Mouse (Mus musculus) embryonic facial prominence, embryonic 13.5 days (tissue): ENCODE measurements around the gene Mapk14. TPM values are rescaled to one million over a fixed set of nuclear protein-coding genes. Genes with fewer than 3 reads are reported as not detected.
"Not testable (repeated sequence)": the region's sequence is repeated elsewhere in the genome, so short reads cannot be mapped to it uniquely, and the experiment has no call there.

ENCODE experiments used
- ATAC-seq: fragments of 200-750 bp; cut with Nextera tagmentation; 2 replicates; pipeline ENCODE4 v1.8.0; 2017; ENCODE audit warnings: low read depth; ENCODE audit not compliant: insufficient number of reproducible peaks, insufficient read depth, low FRiP score, low TSS enrichment
- H3K27ac ChIP-seq: fragments of 300-500 bp; sonication (generic); 2 replicates; pipeline ENCODE4 v1.5.1; 2015; ENCODE audit warnings: moderate library complexity, mild to moderate bottlenecking, inconsistent platforms
- H3K27me3 ChIP-seq: fragments of 300-500 bp; sonication (generic); 2 replicates; pipeline ENCODE4 v1.6.1; 2015; ENCODE audit warnings: mild to moderate bottlenecking, inconsistent platforms
- H3K36me3 ChIP-seq: fragments of 300-500 bp; sonication (generic); 2 replicates; pipeline ENCODE4 v1.6.1; 2015; ENCODE audit warnings: mild to moderate bottlenecking, inconsistent platforms
- H3K4me1 ChIP-seq: fragments of 300-500 bp; sonication (generic); 2 replicates; pipeline ENCODE4 v1.6.1; 2015; ENCODE audit warnings: inconsistent platforms
- H3K4me2 ChIP-seq: fragments of 300-500 bp; sonication (generic); 2 replicates; pipeline ENCODE4 v1.6.1; 2015; ENCODE audit warnings: moderate library complexity, mild to moderate bottlenecking, inconsistent platforms
- H3K4me3 ChIP-seq: fragments of 300-500 bp; sonication (generic); 2 replicates; pipeline ENCODE4 v1.5.1; 2015; ENCODE audit warnings: mild to moderate bottlenecking, inconsistent platforms
- H3K9ac ChIP-seq: fragments of 300-500 bp; sonication (generic); 2 replicates; pipeline ENCODE4 v1.6.1; 2015; ENCODE audit warnings: mild to moderate bottlenecking, inconsistent platforms
- H3K9me3 ChIP-seq: fragments of 300-500 bp; sonication (generic); 2 replicates; pipeline ENCODE4 v1.6.1; 2016; ENCODE audit warnings: inconsistent platforms
- WGBS: fragments of 180-500 bp; shearing (Covaris S2); methylation state at CpG from one replicate; pipeline ENCODE4 v1.1.7; 2015; ENCODE audit warnings: mixed read lengths; 5-methylcytosine and 5-hydroxymethylcytosine counted together
- polyA plus RNA-seq: library from polyadenylated mRNA; unstranded; fragments of >200 nt; fragmentation: Nextera tagmentation; extraction: Ambion mirVana; gene quantifications from 2 replicates; pipeline ENCODE4 v1.2.1, GENCODE M21; 2015

Gene Mapk14
- polyA plus RNA-seq, 1 experiment from 2014 or later: 42.5 TPM

GRCm38 (mm10) chr17:28771289-28771688 is 80.2 kb downstream of the Mapk14 start:
- Histone ChIP-seq H3K4me1 (peaks cover 19% of the 10 kb centered on the region), H3K4me3 (no peak overlapping the region), H3K27me3 (peaks cover 33% of the 10 kb centered on the region), H3K27ac (no peak overlapping the region), H3K9ac (no peak overlapping the region), H3K9me3 (no peaks in the 10 kb centered on the region), H3K4me2 (no peak overlapping the region), H3K36me3 (0 out of 2 replicates have a peak, but pooled peaks cover 3% of the 10 kb centered on the region)
- no peak for ATAC-seq
- WGBS: 92% methylated on average over 5 of the region's 5 CpGs

DNA sequence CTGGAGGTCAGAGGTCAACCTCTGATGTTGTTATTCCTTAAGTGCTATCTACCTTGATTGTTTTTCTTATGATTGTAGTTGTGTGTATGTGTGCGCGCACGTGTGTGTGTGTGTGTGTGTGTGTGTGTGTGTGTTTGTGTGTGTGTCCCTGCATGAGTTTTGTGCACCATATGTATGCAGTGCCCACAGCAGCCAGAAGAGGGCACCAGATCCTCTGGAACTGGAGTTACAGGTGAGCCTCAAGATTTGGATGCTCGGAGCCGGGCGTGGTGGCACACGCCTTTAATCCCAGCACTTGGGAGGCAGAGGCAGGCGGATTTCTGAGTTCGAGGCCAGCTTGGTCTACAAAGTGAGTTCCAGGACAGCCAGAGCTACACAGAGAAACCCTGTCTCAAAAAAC is 83.2 kb downstream of the Mapk14 start:
- H3K4me3 ChIP-seq, H3K27ac ChIP-seq, H3K9ac ChIP-seq, H3K4me2 ChIP-seq, ATAC-seq, H3K9me3 ChIP-seq: not testable (repeated sequence)
- 92% methylated on average over 9 of the region's 9 CpGs for WGBS
- Histone ChIP-seq H3K36me3 (peaks cover 16% of the 10 kb centered on the region; the same call in 1 of the 2 replicates), H3K27me3 (peaks cover 18% of the 10 kb centered on the region), H3K4me1 (peaks cover 13% of the 10 kb centered on the region)

GRCm38 (mm10) chr17:28775161-28775560 is 84.0 kb downstream of the Mapk14 start:
- Histone ChIP-seq H3K4me2 (no peak overlapping the region), H3K27me3 (peaks cover 10% of the 10 kb centered on the region), H3K4me1 (peaks cover 4% of the 10 kb centered on the region), H3K9ac (no peak overlapping the region), H3K4me3 (no peak overlapping the region), H3K9me3 (no peaks in the 10 kb centered on the region), H3K36me3 (peaks cover 16% of the 10 kb centered on the region; the same call in 1 of the 2 replicates), H3K27ac (no peak overlapping the region)
- no peak for ATAC-seq
- 63% methylated on average over 4 of the region's 4 CpGs for WGBS

GRCm38 (mm10) chr17:28776817-28777216 is 85.7 kb downstream of the Mapk14 start:
- H3K27ac ChIP-seq: no peak overlapping the region
- 85% methylated on average over 3 of the region's 3 CpGs for WGBS

DNA sequence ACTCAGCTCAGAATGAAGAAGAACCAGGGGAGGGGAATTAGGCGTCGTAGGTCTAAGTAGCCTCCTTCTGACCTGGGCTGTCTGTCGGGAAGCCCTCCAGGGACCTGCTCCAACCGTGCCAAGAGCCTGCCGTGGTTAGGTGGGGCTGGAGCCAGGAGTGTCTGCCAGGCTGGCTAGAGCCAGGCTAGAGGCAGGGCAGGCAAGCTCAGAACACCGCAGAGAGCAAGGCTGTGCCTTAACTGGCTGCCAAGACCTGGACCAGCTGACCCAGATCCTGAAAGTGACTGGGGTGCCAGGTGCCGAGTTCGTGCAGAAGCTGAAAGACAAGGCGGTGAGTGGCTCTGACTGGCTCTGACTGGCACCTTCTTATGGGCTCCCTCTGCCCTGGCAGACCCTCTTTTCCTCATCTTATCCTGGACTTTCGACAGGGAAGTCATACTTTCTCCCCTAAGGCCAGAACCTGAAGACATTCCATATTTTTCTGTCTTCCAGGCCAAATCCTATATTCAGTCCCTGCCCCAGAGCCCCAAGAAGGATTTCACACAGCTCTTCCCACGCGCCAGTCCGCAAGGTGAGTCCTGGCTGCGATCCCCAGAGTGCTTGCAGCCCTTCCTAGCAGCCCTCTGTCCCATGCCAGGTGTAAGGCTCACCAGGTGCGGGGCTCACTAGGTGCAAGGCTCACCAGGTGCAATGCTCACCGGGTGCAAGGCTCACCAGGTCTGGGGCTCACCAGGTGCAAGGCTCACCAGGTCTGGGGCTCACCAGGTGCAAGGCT is 86.3 kb downstream of the Mapk14 start:
- no peaks in the 10 kb centered on the region for H3K9me3 ChIP-seq
- H3K27ac ChIP-seq: no peak overlapping the region
- 85% methylated on average over 16 of the region's 16 CpGs for WGBS
- H3K27me3 ChIP-seq: no peaks in the 10 kb centered on the region
- no peak overlapping the region for H3K4me2 ChIP-seq
- no peak overlapping the region for H3K4me3 ChIP-seq
- H3K36me3 ChIP-seq: peaks cover 16% of the 10 kb centered on the region; the same call in 1 of the 2 replicates
- no peak overlapping the region for H3K9ac ChIP-seq
- no peaks in the 10 kb centered on the region for H3K4me1 ChIP-seq
- no peak for ATAC-seq

More at GRCm38 (mm10) chr17:28776817-28777216, 85.7 kb downstream of the Mapk14 start:
- no peak for ATAC-seq
- Histone ChIP-seq H3K27me3 (no peaks in the 10 kb centered on the region), H3K36me3 (peaks cover 16% of the 10 kb centered on the region; the same call in 1 of the 2 replicates), H3K9me3 (no peaks in the 10 kb centered on the region), H3K4me1 (no peaks in the 10 kb centered on the region), H3K9ac (no peak overlapping the region), H3K4me3 (no peak overlapping the region), H3K4me2 (no peak overlapping the region)

DNA sequence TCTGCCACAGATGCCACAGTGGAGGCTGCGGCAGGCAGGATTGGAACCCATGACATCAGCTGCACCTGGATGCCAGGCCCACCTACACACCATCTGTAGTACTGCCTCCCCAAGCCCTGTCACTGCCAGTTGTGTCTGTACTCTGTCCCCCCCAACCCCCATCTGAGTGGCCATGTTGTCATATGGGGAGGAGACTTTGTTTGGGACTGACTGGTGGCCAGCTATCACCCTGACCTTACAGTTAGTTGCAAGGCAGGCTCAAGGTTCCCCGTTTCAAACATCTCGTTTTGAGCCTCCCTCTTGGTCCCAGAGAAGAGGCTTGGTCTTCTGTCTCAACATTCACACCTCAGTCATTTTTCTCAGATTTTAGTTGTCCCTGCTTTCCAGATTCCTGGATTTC is 88.6 kb downstream of the Mapk14 start:
- Histone ChIP-seq H3K4me1 (no peaks in the 10 kb centered on the region), H3K4me3 (no peak overlapping the region), H3K4me2 (no peak overlapping the region), H3K27ac (no peak overlapping the region), H3K27me3 (no peaks in the 10 kb centered on the region), H3K9me3 (no peaks in the 10 kb centered on the region), H3K9ac (no peak overlapping the region), H3K36me3 (peaks cover 16% of the 10 kb centered on the region; the same call in 1 of the 2 replicates)
- no peak for ATAC-seq
- 94% methylated on average over 3 of the region's 3 CpGs for WGBS

DNA sequence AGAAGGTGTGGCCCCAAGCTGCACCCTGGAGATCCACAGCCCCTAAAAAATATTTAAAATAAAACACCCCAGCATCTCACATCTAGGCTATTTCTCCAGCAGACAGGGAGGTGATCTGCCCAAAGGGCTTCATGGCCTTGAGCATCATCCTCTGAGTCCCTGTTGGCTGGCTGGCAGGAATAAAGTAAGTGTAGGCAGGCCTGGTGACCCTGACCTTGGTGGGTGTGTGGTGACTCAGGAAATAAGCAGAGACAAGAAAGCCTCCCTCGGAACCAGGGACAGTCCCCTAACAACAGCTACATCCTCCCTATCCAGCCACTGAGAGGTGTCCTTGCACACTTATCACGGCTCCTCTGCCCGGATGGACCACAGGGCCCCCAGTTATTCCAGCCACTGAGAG is 89.7 kb downstream of the Mapk14 start:
- Histone ChIP-seq H3K36me3 (peaks cover 16% of the 10 kb centered on the region; the same call in 1 of the 2 replicates), H3K27ac (no peak overlapping the region)

DNA sequence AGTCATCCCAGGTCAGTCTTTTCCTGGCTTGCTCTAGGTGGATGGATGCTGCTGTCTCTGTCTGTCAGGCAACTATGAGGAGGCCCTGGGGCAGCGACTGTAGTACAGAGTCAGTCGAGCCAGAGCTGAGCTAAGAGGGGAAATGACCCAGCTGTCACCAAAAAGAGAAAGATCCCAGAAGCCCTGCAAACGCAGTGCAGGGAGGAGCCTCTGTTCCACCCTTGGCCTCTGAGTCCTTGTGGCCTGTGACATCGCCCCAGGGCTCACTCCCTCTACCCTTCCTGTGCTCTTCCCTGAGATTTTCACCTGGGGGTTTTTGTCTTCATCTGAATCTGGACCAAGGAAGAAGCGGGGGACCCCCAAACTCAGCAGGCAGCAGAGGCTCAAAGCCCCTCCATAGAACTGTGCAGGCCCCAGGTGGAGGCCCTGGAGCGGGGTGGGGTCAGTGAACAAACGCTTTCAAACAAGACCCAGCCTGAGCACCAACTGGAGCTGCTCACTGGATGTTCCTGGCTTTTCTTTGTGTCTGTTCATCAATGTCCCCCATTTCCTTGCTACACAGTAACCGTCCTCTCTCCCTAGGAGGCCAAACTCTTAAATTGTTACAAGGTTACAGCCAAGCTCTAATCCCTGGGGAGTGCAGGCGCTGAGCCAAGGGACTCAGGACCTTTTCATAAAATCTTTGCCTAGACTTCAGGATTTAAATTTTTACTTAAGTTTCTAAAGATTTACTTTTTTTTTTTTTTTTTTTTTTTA is 90.3 kb downstream of the Mapk14 start:
- no peaks in the 10 kb centered on the region for H3K27me3 ChIP-seq
- H3K36me3 ChIP-seq: peaks cover 11% of the 10 kb centered on the region; the same call in 1 of the 2 replicates
- no peaks in the 10 kb centered on the region for H3K4me1 ChIP-seq
- no peak overlapping the region for H3K4me3 ChIP-seq
- no peak overlapping the region; the same call in 1 of the 2 replicates for H3K9ac ChIP-seq
- H3K9me3 ChIP-seq: no peaks in the 10 kb centered on the region
- no peak overlapping the region for H3K4me2 ChIP-seq
- ATAC-seq: no peak
- WGBS: 45% methylated on average over 9 of the region's 9 CpGs
- no peak overlapping the region for H3K27ac ChIP-seq

More for the DNA sequence above, 89.7 kb downstream of the Mapk14 start:
- Histone ChIP-seq H3K9me3 (no peaks in the 10 kb centered on the region), H3K27me3 (no peaks in the 10 kb centered on the region), H3K4me1 (no peaks in the 10 kb centered on the region), H3K4me3 (no peak overlapping the region), H3K4me2 (no peak overlapping the region), H3K9ac (no peak overlapping the region; the same call in 1 of the 2 replicates)
- WGBS: 63% methylated on average over 3 of the region's 3 CpGs
- ATAC-seq: no peak

DNA sequence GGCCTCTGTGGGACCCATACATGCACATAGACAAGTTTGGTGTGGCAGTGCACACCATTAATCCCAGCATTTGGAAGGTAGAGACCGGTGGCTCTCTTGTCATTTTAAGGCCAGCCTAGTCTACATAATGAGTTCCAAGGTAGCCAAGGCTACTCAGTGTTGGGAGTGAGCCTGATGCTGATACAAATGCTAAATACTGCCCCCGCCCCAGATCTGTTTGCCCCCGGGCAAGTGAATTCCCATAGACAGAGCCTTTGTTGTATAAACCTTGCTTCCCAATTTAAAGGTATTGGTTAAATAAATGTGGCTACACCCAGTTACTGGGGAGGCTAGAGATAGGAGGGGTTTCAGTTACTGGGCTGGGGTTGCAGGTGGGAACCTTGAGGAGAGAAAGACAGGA is 93.9 kb downstream of the Mapk14 start:
- H3K4me2 ChIP-seq: no peak overlapping the region
- H3K9ac ChIP-seq: no peak overlapping the region
- 88% methylated on average over 3 of the region's 3 CpGs for WGBS
- no peak overlapping the region for H3K27ac ChIP-seq
- no peaks in the 10 kb centered on the region for H3K4me1 ChIP-seq
- H3K36me3 ChIP-seq: no peaks in the 10 kb centered on the region
- no peak overlapping the region for H3K4me3 ChIP-seq
- no peak for ATAC-seq
- no peaks in the 10 kb centered on the region for H3K27me3 ChIP-seq
- no peaks in the 10 kb centered on the region for H3K9me3 ChIP-seq

- Histone ChIP-seq H3K36me3 (no peaks in the 10 kb centered on the region), H3K27ac (no peak overlapping the region), H3K9me3 (no peaks in the 10 kb centered on the region), H3K4me3 (no peak overlapping the region), H3K27me3 (no peaks in the 10 kb centered on the region), H3K4me1 (no peaks in the 10 kb centered on the region), H3K4me2 (no peak overlapping the region), H3K9ac (no peak overlapping the region)
- no peak for ATAC-seq
- WGBS: 95% methylated on average over 12 of the region's 12 CpGs
These were observed 96.4 kb downstream of the Mapk14 start for GRCm38 (mm10) chr17:28787507-28787906.

DNA sequence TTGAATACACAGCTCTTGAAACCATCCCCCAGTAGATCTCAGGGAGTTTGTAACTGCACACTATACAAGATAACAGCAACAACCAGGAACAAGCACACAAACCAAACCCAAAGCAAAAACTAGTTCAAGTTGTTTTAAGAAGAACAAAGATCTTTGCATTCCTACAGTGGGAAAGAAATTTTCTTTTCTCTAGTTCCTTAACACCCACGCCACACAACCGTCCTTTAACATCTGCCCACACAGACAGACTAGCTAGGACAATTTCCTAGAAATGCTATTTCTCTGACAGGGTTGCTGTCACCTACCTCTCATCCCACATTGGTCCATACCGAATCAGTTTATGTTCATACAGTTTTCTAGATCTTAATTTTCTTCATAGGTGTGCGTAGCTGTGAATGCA is 105.9 kb downstream of the Mapk14 start:
- H3K4me2 ChIP-seq: no peak overlapping the region
- 87% methylated on average over 4 of the region's 4 CpGs for WGBS

More for the DNA sequence above, 105.9 kb downstream of the Mapk14 start:
- Histone ChIP-seq H3K9ac (no peak overlapping the region), H3K36me3 (no peaks in the 10 kb centered on the region), H3K4me3 (no peak overlapping the region), H3K27ac (no peak overlapping the region), H3K4me1 (peaks cover 11% of the 10 kb centered on the region), H3K9me3 (no peaks in the 10 kb centered on the region), H3K27me3 (no peaks in the 10 kb centered on the region)
- no peak for ATAC-seq
